Mouse (Mus musculus) liver, embryonic 15.5 days (tissue): ENCODE results near the gene Reg3g. TPM values are rescaled to one million over a fixed set of nuclear protein-coding genes. Genes with fewer than 3 reads are reported as not detected.

Experiments used
- ATAC-seq: fragments of 200-750 bp; cut with Nextera tagmentation; 2 replicates; pipeline ENCODE4 v1.8.0; 2017; ENCODE audit warnings: moderate number of reproducible peaks, mild to moderate bottlenecking, moderate library complexity; ENCODE audit not compliant: insufficient read depth
- H3K27ac ChIP-seq: fragments of 300-500 bp; sonication (generic); replicated peaks from 2 replicates; pipeline ENCODE4 v1.5.1; 2015; ENCODE audit warnings: mild to moderate bottlenecking, inconsistent platforms
- H3K27me3 ChIP-seq: fragments of 300-500 bp; sonication (generic); 2 replicates; pipeline ENCODE4 v1.6.1; 2015; ENCODE audit warnings: mild to moderate bottlenecking, inconsistent platforms
- H3K36me3 ChIP-seq: fragments of 300-500 bp; sonication (generic); replicated peaks from 2 replicates; pipeline ENCODE4 v1.6.1; 2015; ENCODE audit warnings: moderate library complexity, mild to moderate bottlenecking, inconsistent platforms
- H3K4me1 ChIP-seq: fragments of 300-500 bp; sonication (generic); replicated peaks from 2 replicates; pipeline ENCODE4 v1.6.1; 2015; ENCODE audit warnings: inconsistent platforms
- H3K4me2 ChIP-seq: fragments of 300-500 bp; sonication (generic); 2 replicates; pipeline ENCODE4 v1.6.1; 2015; ENCODE audit warnings: moderate library complexity, mild to moderate bottlenecking, inconsistent platforms
- H3K4me3 ChIP-seq: fragments of 300-500 bp; sonication (generic); replicated peaks from 2 replicates; pipeline ENCODE4 v1.5.1; 2015; ENCODE audit warnings: mild to moderate bottlenecking, inconsistent platforms
- H3K9ac ChIP-seq: fragments of 300-500 bp; sonication (generic); 2 replicates; pipeline ENCODE4 v1.6.1; 2015; ENCODE audit warnings: moderate library complexity, mild to moderate bottlenecking, inconsistent platforms
- H3K9me3 ChIP-seq: fragments of 300-500 bp; sonication (generic); replicated peaks from 2 replicates; pipeline ENCODE4 v1.6.1; 2016; ENCODE audit warnings: inconsistent platforms
- WGBS: fragments of 180-500 bp; shearing (Covaris S2); methylation state at CpG from one replicate; pipeline ENCODE4 v1.1.7; 2015; ENCODE audit warnings: mixed read lengths; ENCODE audit not compliant: insufficient replicate concordance; 5-methylcytosine and 5-hydroxymethylcytosine counted together
- polyA plus RNA-seq: library from polyadenylated mRNA; unstranded; fragments of >200 nt; fragmentation: Nextera tagmentation; extraction: Ambion mirVana; gene quantifications from 2 replicates; pipeline ENCODE4 v1.2.1, GENCODE M21; 2015

Reg3g gene
- not detected in 2 replicates for polyA plus RNA-seq

DNA sequence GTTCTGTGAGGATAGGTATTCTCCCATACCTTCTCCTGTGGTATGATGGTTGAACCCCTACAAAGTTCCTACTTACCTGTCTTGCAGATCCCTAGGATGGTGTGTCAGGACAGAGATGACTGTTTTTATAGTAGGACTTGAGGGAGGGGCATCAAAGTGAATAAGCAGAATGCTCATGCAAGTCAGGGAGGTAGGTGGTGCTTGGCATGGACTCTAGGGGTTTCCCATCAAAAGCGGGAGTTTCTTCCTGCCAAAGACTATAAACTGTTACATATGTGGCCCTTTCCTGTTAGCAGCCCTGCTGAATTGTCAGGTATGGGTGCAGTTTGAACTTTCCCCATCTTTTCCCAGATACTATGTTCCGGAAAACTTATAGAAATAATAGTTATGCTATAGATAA lies at the start of gene Reg3g:
Reg3g (minus strand) TSS at position 101 of the 400 bp plus-strand sequence.
- H3K27ac ChIP-seq: no peak within 1 kb of the TSS
- H3K27me3 ChIP-seq: no peaks in the 10 kb centered on the region
- H3K4me3 ChIP-seq: no peak within 1 kb of the TSS
- no peaks in the 10 kb centered on the region for H3K4me1 ChIP-seq
- H3K36me3 ChIP-seq: no peaks in the 10 kb centered on the region
- no peaks in the 10 kb centered on the region for H3K9me3 ChIP-seq
- H3K4me2 ChIP-seq: no peak within 1 kb of the TSS
- WGBS: 61% methylated on average over 2 of the region's 2 CpGs
- H3K9ac ChIP-seq: no peak within 1 kb of the TSS
- no peak for ATAC-seq

GRCm38 (mm10) chr6:78515777-78516446 lies 47.2 kb upstream of the Reg3g start:
- Histone ChIP-seq H3K27ac (no peak overlapping the region), H3K4me2 (no peak overlapping the region), H3K9me3 (no peaks in the 10 kb centered on the region), H3K27me3 (no peaks in the 10 kb centered on the region), H3K4me1 (no peaks in the 10 kb centered on the region), H3K9ac (no peak overlapping the region), H3K36me3 (no peaks in the 10 kb centered on the region), H3K4me3 (no peak overlapping the region)
- WGBS: 36% methylated on average over 3 of the region's 3 CpGs
- ATAC-seq: no peak

DNA sequence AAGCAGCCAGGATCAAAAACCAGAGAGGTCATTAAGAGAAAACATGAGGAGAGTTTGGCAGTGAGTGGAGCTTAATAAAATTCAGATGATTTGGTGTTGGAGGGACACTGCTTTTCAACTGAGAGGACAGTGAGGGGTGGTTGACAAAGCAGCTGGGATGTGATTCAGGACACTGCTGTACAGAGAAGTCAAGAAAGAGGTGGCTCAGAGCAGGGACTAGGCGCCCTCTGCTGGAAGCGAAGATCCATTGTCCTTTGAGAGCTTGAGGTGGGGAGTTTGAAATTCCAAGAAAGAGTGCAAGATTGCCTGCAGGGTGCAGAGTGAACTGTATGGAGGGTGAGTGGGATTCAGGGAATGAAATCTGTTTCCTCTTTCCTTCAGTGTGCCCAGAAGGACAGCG lies 44.2 kb upstream of the Reg3g start:
- H3K27me3 ChIP-seq: no peaks in the 10 kb centered on the region
- no peaks in the 10 kb centered on the region for H3K9me3 ChIP-seq
- H3K27ac ChIP-seq: no peak overlapping the region
- 11% methylated on average over 3 of the region's 3 CpGs for WGBS
- H3K9ac ChIP-seq: no peak overlapping the region
- H3K4me3 ChIP-seq: no peak overlapping the region
- ATAC-seq: no peak
- no peaks in the 10 kb centered on the region for H3K4me1 ChIP-seq
- no peaks in the 10 kb centered on the region for H3K36me3 ChIP-seq
- H3K4me2 ChIP-seq: no peak overlapping the region

DNA sequence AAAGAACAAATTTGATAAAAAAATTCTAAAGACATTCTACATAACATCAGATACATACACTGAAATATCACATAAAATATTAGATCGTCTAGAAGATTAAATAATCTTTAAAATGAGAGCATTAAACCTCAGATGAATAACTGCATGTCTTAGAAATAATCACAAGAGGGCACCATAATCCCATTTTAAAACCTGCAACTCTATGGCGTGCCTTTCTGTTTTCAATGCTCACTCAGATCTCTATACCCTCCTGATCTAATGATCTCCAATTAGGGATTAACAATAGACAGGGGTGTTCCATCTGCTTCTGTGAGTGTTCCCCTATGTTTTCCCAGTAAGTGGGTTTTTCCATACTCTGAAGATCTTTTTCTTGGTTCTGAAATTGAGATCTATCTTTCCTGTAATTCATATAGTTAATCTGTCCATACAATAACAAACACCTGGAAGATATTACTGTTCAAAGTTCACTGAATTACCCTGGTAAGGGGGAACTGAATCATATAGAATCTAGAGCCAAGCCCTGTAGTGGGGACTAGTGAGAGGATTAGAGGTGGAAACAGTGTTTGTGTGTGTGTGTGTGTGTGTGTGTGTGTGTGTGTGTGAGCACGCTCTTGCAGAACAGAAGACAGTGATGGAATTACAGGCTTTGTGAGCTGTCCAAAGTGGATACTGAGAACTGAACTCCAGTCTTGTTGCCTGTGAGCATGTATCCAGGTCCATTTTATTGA lies 41.7 kb upstream of the Reg3g start:
- Histone ChIP-seq H3K4me2 (no peak overlapping the region), H3K4me1 (no peaks in the 10 kb centered on the region), H3K9ac (no peak overlapping the region), H3K36me3 (no peaks in the 10 kb centered on the region), H3K27ac (no peak overlapping the region), H3K27me3 (no peaks in the 10 kb centered on the region), H3K4me3 (no peak overlapping the region), H3K9me3 (no peaks in the 10 kb centered on the region)
- ATAC-seq: no peak
- WGBS: 54% methylated on average over 3 of the region's 3 CpGs

DNA sequence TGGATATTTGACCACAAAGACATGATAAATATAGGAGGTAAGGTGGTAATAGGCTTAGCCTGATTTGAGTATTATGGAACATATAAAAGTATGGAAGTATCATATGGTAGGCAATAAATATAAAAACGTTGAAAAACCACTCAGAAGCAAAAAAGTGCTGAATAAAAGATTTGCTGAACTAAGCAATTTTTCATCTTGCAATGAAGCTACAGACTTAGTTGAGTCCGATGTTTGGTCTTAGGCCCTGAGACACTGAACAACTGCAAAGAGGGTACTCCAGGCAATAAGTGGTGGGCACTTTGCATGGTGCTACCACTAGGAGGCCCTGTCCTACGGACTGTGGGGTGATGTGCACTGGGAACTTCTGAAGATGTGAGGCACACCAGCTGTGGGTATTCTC lies 37.1 kb upstream of the Reg3g start:
- ATAC-seq: no peak
- Histone ChIP-seq H3K4me3 (no peak overlapping the region), H3K27me3 (no peaks in the 10 kb centered on the region), H3K36me3 (no peaks in the 10 kb centered on the region), H3K4me1 (no peaks in the 10 kb centered on the region), H3K9ac (no peak overlapping the region), H3K4me2 (no peak overlapping the region), H3K9me3 (no peaks in the 10 kb centered on the region), H3K27ac (no peak overlapping the region)
- WGBS: 44% methylated on average over 3 of the region's 3 CpGs

- H3K36me3 ChIP-seq: no peaks in the 10 kb centered on the region
- H3K4me1 ChIP-seq: no peaks in the 10 kb centered on the region
- H3K9ac ChIP-seq: no peak overlapping the region
- H3K9me3 ChIP-seq: 0 out of 2 replicates have a peak, but pooled peaks cover 3% of the 10 kb centered on the region
- no peak for ATAC-seq
- WGBS: 53% methylated on average over 3 of the region's 3 CpGs
- no peaks in the 10 kb centered on the region for H3K27me3 ChIP-seq
- H3K27ac ChIP-seq: no peak overlapping the region
- H3K4me3 ChIP-seq: no peak overlapping the region
- H3K4me2 ChIP-seq: no peak overlapping the region
These were observed 26.0 kb upstream of the Reg3g start for GRCm38 (mm10) chr6:78494633-78495032.

DNA sequence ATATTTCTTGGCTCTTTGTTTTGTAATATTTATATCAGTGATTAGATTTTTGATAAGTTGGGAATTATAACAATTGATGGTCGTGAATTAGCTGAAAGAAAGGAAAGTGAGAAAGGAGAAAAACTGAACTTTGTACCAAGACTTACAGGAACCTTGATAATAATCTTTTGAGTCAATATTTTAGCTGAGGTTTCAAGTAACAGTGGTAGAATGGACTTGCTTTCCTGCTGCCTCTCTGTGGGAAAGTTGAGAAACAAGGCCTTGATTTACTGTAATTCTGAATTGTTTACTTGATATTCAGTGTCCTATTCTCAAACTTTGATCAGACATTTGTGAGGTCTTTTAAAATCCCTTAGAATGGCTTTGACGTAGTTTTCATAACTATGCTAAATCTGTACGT lies 615 bp upstream of the Reg3g start:
- no peak for ATAC-seq

GRCm38 (mm10) chr6:78463266-78463665 lies 5.4 kb downstream of the Reg3g start:
- Histone ChIP-seq H3K36me3 (no peaks in the 10 kb centered on the region), H3K9ac (no peak overlapping the region), H3K27me3 (no peaks in the 10 kb centered on the region), H3K27ac (no peak overlapping the region), H3K9me3 (no peaks in the 10 kb centered on the region), H3K4me1 (no peaks in the 10 kb centered on the region), H3K4me3 (no peak overlapping the region), H3K4me2 (no peak overlapping the region)
- ATAC-seq: no peak
- WGBS: 46% methylated on average over 2 of the region's 2 CpGs

More for the DNA sequence above, 615 bp upstream of the Reg3g start:
- H3K36me3 ChIP-seq: no peaks in the 10 kb centered on the region
- no peak overlapping the region for H3K4me3 ChIP-seq
- no peak overlapping the region for H3K4me2 ChIP-seq
- H3K27me3 ChIP-seq: no peaks in the 10 kb centered on the region
- 51% methylated on average over 3 of the region's 3 CpGs for WGBS
- no peaks in the 10 kb centered on the region for H3K4me1 ChIP-seq
- H3K27ac ChIP-seq: no peak overlapping the region
- no peak overlapping the region for H3K9ac ChIP-seq
- H3K9me3 ChIP-seq: no peaks in the 10 kb centered on the region

DNA sequence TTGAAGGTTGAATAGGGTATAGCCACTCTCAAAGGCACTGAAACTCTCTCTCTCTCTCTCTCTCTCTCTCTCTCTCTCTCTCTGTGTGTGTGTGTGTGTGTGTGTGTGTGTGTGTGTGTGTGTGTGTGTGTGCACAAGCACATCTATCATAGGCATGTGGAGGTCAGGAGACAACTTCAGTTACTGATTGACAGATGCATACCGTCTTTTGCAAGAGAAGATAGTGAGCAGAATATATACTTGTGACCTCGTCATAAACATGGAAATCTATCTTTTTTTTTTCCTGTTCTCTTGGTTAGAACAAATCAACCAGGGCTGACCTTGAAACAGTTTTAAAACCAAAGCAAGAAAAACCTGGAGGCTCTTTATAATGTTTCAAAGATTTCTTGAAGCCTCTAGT lies 6.3 kb downstream of the Reg3g start:
- WGBS: 50% methylated on average over 2 of the region's 2 CpGs
- ATAC-seq: no peak

GRCm38 (mm10) chr6:78460191-78460825 lies 8.4 kb downstream of the Reg3g start:
- H3K4me2 ChIP-seq: no peak overlapping the region
- no peak overlapping the region for H3K4me3 ChIP-seq
- no peak overlapping the region for H3K9ac ChIP-seq
- H3K36me3 ChIP-seq: no peaks in the 10 kb centered on the region
- WGBS: 49% methylated on average over 3 of the region's 3 CpGs
- no peaks in the 10 kb centered on the region for H3K4me1 ChIP-seq
- H3K27ac ChIP-seq: no peak overlapping the region
- ATAC-seq: no peak
- no peaks in the 10 kb centered on the region for H3K27me3 ChIP-seq
- no peaks in the 10 kb centered on the region for H3K9me3 ChIP-seq

More for the DNA sequence above, 6.3 kb downstream of the Reg3g start:
- Histone ChIP-seq H3K4me2 (no peak overlapping the region), H3K27ac (no peak overlapping the region), H3K36me3 (no peaks in the 10 kb centered on the region), H3K4me1 (no peaks in the 10 kb centered on the region), H3K9ac (no peak overlapping the region), H3K9me3 (no peaks in the 10 kb centered on the region), H3K27me3 (no peaks in the 10 kb centered on the region), H3K4me3 (no peak overlapping the region)

DNA sequence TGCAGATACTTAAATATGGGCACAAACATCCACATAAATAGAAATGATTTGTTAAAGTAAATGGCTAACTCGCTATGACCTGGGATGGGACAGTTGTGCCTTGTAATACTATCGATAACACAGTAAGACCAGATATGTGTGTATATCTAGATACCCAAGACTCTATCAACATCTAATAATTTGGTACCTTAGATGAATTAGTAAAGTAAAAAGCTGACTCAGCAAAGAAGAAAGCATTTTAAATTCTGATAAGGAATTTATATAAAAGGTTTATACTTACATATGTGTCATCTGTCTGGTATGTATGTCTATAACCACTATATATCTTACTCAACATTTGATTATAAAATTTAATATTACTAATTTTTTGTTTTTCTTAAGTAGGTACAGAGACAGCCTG lies 15.9 kb downstream of the Reg3g start:
- Histone ChIP-seq H3K4me1 (no peaks in the 10 kb centered on the region), H3K4me3 (no peak overlapping the region), H3K9me3 (no peaks in the 10 kb centered on the region), H3K27me3 (no peaks in the 10 kb centered on the region), H3K36me3 (no peaks in the 10 kb centered on the region), H3K9ac (no peak overlapping the region), H3K27ac (no peak overlapping the region), H3K4me2 (no peak overlapping the region)
- no peak for ATAC-seq
- WGBS: 76% methylated on average over 2 of the region's 2 CpGs
